14 mouse cellular contexts compared by ENCODE assay signal in genomic region chr7:139266431-139266830, GRCm38 (mm10). TPM values are rescaled to one million over a fixed set of nuclear protein-coding genes. Genes with fewer than 3 reads are reported as not detected.
A peak's percentile ranks its signal among the peaks of the same experiment; 100 is the strongest.
DNase-seq lines count a peak whose midpoint lies in the region; ATAC-seq and TF ChIP-seq lines count a peak whose summit lies in the region.
"Had no signal": no experiment of that assay in that cellular context is flagged by ENCODE, and none has a peak within 500 bp of the region (broad histone marks: within the 10 kb centered on the region; RNA-seq: fewer than 3 reads in every experiment).

No protein-coding gene starts in this region.

- DNase-seq in cerebellum, postnatal 4 days (ENCODE audit: low spot score in 2 of 2): no peak
- DNase-seq in kidney, adult 2 months: no peak
- DNase-seq in kidney, postnatal 14 days: no peak
- peak; percentile 75 to 77 for DNase-seq in cerebellum, adult 18-20 months
- no peak for DNase-seq in yolk sac, embryonic 10.5 days (ENCODE audit: low spot score)
- DNase-seq in thymus, postnatal 0 days (ENCODE audit: low spot score): no peak
- DNase-seq: kidney, adult 18-20 months; retina, postnatal 1 day had no signal

- H3K27ac ChIP-seq in kidney, adult 2 months (ENCODE audit: insufficient read depth, low read depth, low read length): peak overlapping the region; percentile 47; the same call in 1 of the 2 replicates
- peak overlapping the region; percentile 65 for H3K27ac ChIP-seq in heart, embryonic 13.5 days (replicated peaks)
- H3K27ac ChIP-seq: liver, embryonic 12.5 days; neural tube, embryonic 12.5 days had no signal

- H3K9ac ChIP-seq in heart, embryonic 13.5 days: peak overlapping the region; percentile 11; the same call in 1 of the 2 replicates
- H3K9ac ChIP-seq: liver, embryonic 12.5 days; neural tube, embryonic 12.5 days had no signal

- H3K27me3 ChIP-seq in kidney, adult 2 months (replicated peaks; ENCODE audit: control insufficient read depth, insufficient read depth, low read length): no peaks in the 10 kb centered on the region
- H3K27me3 ChIP-seq in heart, embryonic 13.5 days (replicated peaks): no peaks in the 10 kb centered on the region
- H3K27me3 ChIP-seq: liver, embryonic 12.5 days; megakaryocyte, embryonic 14.5 days; neural tube, embryonic 12.5 days had no signal

- H3K36me3 ChIP-seq in kidney, adult 2 months (ENCODE audit: control insufficient read depth, insufficient read depth, low read length): no peaks in the 10 kb centered on the region
- peaks cover 33% of the 10 kb centered on the region for H3K36me3 ChIP-seq in heart, embryonic 13.5 days
- H3K36me3 ChIP-seq: neural tube, embryonic 12.5 days had no signal

- no peak overlapping the region for H3K4me3 ChIP-seq in kidney, adult 2 months (ENCODE audit: insufficient read depth, low read depth, low read length)
- H3K4me3 ChIP-seq in heart, embryonic 13.5 days: no peak overlapping the region
- H3K4me3 ChIP-seq: liver, embryonic 12.5 days; megakaryocyte, embryonic 14.5 days; neural tube, embryonic 12.5 days had no signal

- TF ChIP-seq POLR2A in kidney, adult 2 months (IDR thresholded peaks at IDR 0.05; ENCODE audit: low read depth, low read length): no peak

- peak; percentile 68; the same call in 1 of the 2 replicates for ATAC-seq in cerebellum, adult (ENCODE audit: insufficient number of reproducible peaks, low FRiP score, low TSS enrichment)
- ATAC-seq in heart, embryonic 13.5 days (ENCODE audit: extremely low read depth, insufficient number of reproducible peaks, low FRiP score, low TSS enrichment): no peak
- ATAC-seq: forebrain, embryonic 14.5 days; liver, embryonic 12.5 days had no signal

- no peaks in the 10 kb centered on the region for H3K9me3 ChIP-seq in heart, embryonic 13.5 days
- H3K9me3 ChIP-seq: liver, embryonic 12.5 days; megakaryocyte, embryonic 14.5 days; neural tube, embryonic 12.5 days had no signal

- H3K4me2 ChIP-seq in heart, embryonic 13.5 days: no peak overlapping the region
- H3K4me2 ChIP-seq: liver, embryonic 12.5 days; neural tube, embryonic 12.5 days had no signal

- no peaks in the 10 kb centered on the region for H3K4me1 ChIP-seq in kidney, adult 2 months (ENCODE audit: control insufficient read depth, insufficient read depth, low read length)
- peaks cover 46% of the 10 kb centered on the region for H3K4me1 ChIP-seq in heart, embryonic 13.5 days
- H3K4me1 ChIP-seq: liver, embryonic 12.5 days; neural tube, embryonic 12.5 days had no signal

- 70% methylated on average over 6 of the region's 6 CpGs for WGBS in kidney, adult 2 months
- WGBS in heart, embryonic 13.5 days: 61% methylated on average over 6 of the region's 6 CpGs

- TF ChIP-seq CTCF in kidney, adult 2 months (conservative IDR thresholded peaks at IDR 0.05; ENCODE audit: insufficient read depth, insufficient read length, low read depth, low read length): no peak

RNA-seq across cellular contexts. Expression of gene Pwwp2b, which starts 18.1 kb away (rescaled TPM):
- polyA plus RNA-seq in kidney, adult 2 months (2012; rRNA removed): 7.9 and 8.0 TPM in 2 replicates
- polyA plus RNA-seq in heart, embryonic 13.5 days (2015; fragmentation: Nextera tagmentation; extraction: Ambion mirVana): 7.3 and 8.0 TPM in 2 replicates
- polyA plus RNA-seq in thymus, postnatal 0 days (2015; fragmentation: Nextera tagmentation; extraction: Ambion mirVana): 3.7 and 3.9 TPM in 2 replicates

RNA-seq across cellular contexts. Expression of gene Stk32c, which starts 53.3 kb away (rescaled TPM):
- 3.1 and 3.2 TPM in 2 replicates for polyA plus RNA-seq in kidney, adult 2 months (2012; rRNA removed)
- 0.11 TPM in 1 of 2 replicates, not detected in the other for polyA plus RNA-seq in heart, embryonic 13.5 days (2015; fragmentation: Nextera tagmentation; extraction: Ambion mirVana)
- not detected in 2 replicates for polyA plus RNA-seq in thymus, postnatal 0 days (2015; fragmentation: Nextera tagmentation; extraction: Ambion mirVana)
- polyA plus RNA-seq: liver, embryonic 12.5 days had no signal

RNA-seq across cellular contexts. Expression of gene Lrrc27, which starts 53.6 kb away (rescaled TPM):
- polyA plus RNA-seq in kidney, adult 2 months (2012; rRNA removed): 3.3 and 3.7 TPM in 2 replicates
- 2.3 and 3.3 TPM in 2 replicates for polyA plus RNA-seq in heart, embryonic 13.5 days (2015; fragmentation: Nextera tagmentation; extraction: Ambion mirVana)
- 1.9 and 2.4 TPM in 2 replicates for polyA plus RNA-seq in thymus, postnatal 0 days (2015; fragmentation: Nextera tagmentation; extraction: Ambion mirVana)

Comparison
In these comparisons a context has a peak if more than half of its experiments do, and no peak if none do; other contexts are left out.
1. DNase-seq: peak in cerebellum, adult 18-20 months (2 of 2); none in cerebellum, postnatal 4 days (0 of 2), kidney, adult 2 months (single experiment), kidney, postnatal 14 days (single experiment), yolk sac, embryonic 10.5 days (single experiment) and thymus, postnatal 0 days (single experiment).